Mouse (Mus musculus) CH12.LX (cell line): ENCODE results near the gene Ncoa4. TPM values are rescaled to one million over a fixed set of nuclear protein-coding genes. Genes with fewer than 3 reads are reported as not detected.

ENCODE experiments used
- DNase-seq: peaks from one replicate; pipeline ENCODE4 v3.0.0-alpha.2; 2013; ENCODE audit errors: extremely low read depth
- H3K27ac ChIP-seq: 2 replicates; pipeline ENCODE4 v1.5.1; 2012; ENCODE audit warnings: low read depth, mild to moderate bottlenecking, control low read depth, moderate library complexity; ENCODE audit not compliant: insufficient read depth
- H3K27me3 ChIP-seq: replicated peaks from 2 replicates; pipeline ENCODE3; 2012; ENCODE audit warnings: inconsistent platforms
- H3K36me3 ChIP-seq, 2 experiments: replicated peaks in 1 of 2; 2 replicates each; pipeline versions ENCODE3 to v1.6.1; 2012; ENCODE audit warnings: inconsistent platforms in 1 of 2, low read length in 1 of 2, mild to moderate bottlenecking in 1 of 2, mixed read lengths in 1 of 2, moderate library complexity in 1 of 2; ENCODE audit not compliant: control insufficient read depth in 1 of 2, insufficient read depth in 1 of 2
- H3K4me1 ChIP-seq, 2 experiments: 2 replicates each; pipeline ENCODE4 v1.6.1; 2012; ENCODE audit warnings: inconsistent platforms in 1 of 2, moderate library complexity in 1 of 2; ENCODE audit not compliant: insufficient read depth in 2 of 2, control insufficient read depth in 1 of 2
- H3K4me2 ChIP-seq: 2 replicates; pipeline ENCODE4 v1.6.1; 2012; ENCODE audit warnings: low read depth, mild to moderate bottlenecking, control low read depth; ENCODE audit not compliant: poor library complexity, insufficient read depth, severe bottlenecking
- H3K4me3 ChIP-seq, 3 experiments: fragments of 150-350 bp in 1 of 3; sonication (generic) in 1 of 3; replicated peaks in 1 of 3; 2 replicates each; pipeline versions ENCODE3 to v1.5.1; 2011 to 2012; ENCODE audit warnings: low read depth in 2 of 3, low read length in 2 of 3, mild to moderate bottlenecking in 2 of 3, moderate library complexity in 2 of 3, control low read depth in 1 of 3, improper control_type of control experiment in 1 of 3, inconsistent platforms in 1 of 3, mixed read lengths in 1 of 3; ENCODE audit not compliant: poor library complexity in 1 of 3
- H3K79me2 ChIP-seq: replicated peaks from 2 replicates; pipeline ENCODE4 v1.6.1; 2012; ENCODE audit warnings: mild to moderate bottlenecking, moderate library complexity; ENCODE audit not compliant: control insufficient read depth, poor library complexity, insufficient read depth, severe bottlenecking; ENCODE audit errors: extremely low read depth
- H3K9ac ChIP-seq: 2 replicates; pipeline ENCODE4 v1.6.1; 2012; ENCODE audit warnings: low read depth, mild to moderate bottlenecking, control low read depth, moderate library complexity; ENCODE audit not compliant: insufficient read depth
- H3K9me3 ChIP-seq: replicated peaks from 2 replicates; pipeline ENCODE3; 2012; ENCODE audit warnings: low read length, inconsistent platforms, mixed read lengths
- BHLHE40 ChIP-seq: IDR thresholded peaks from 2 replicates; pipeline ENCODE4 v1.6.1; 2011; ENCODE audit warnings: mild to moderate bottlenecking, low read depth, low read length, improper control_type of control experiment
- CTCF ChIP-seq, 2 experiments: IDR thresholded peaks in 1 of 2; conservative IDR thresholded peaks in 1 of 2; 2 replicates each; pipeline ENCODE4 v1.5.1; 2011 to 2012; ENCODE audit warnings: low read depth in 2 of 2, low read length in 2 of 2, improper control_type of control experiment in 1 of 2, inconsistent platforms in 1 of 2, mild to moderate bottlenecking in 1 of 2, moderate library complexity in 1 of 2
- ELF1 ChIP-seq: IDR thresholded peaks from 2 replicates; pipeline ENCODE4 v1.6.1; 2014; ENCODE audit warnings: low read depth, mild to moderate bottlenecking, inconsistent platforms, low read length, improper control_type of control experiment
- EP300 ChIP-seq: IDR thresholded peaks from 2 replicates; pipeline ENCODE4 v1.6.1; 2011; ENCODE audit warnings: low read length, improper control_type of control experiment
- GABPA ChIP-seq: IDR thresholded peaks from 2 replicates; pipeline ENCODE4 v1.6.1; 2012; ENCODE audit warnings: low read depth, low read length, improper control_type of control experiment, inconsistent platforms; ENCODE audit not compliant: insufficient replicate concordance
- IRF4 ChIP-seq: IDR thresholded peaks from 2 replicates; pipeline ENCODE4 v1.6.1; 2014; ENCODE audit warnings: low read depth, mild to moderate bottlenecking, inconsistent platforms, low read length, improper control_type of control experiment
- JUND ChIP-seq: conservative IDR thresholded peaks from 2 replicates; pipeline ENCODE4 v1.6.1; 2011; ENCODE audit warnings: low read depth, low read length, improper control_type of control experiment
- KAT2A ChIP-seq: IDR thresholded peaks from 2 replicates; pipeline ENCODE4 v1.6.1; 2012; ENCODE audit warnings: low read length, improper control_type of control experiment, inconsistent platforms; ENCODE audit not compliant: insufficient replicate concordance
- MAFK ChIP-seq: IDR thresholded peaks from 2 replicates; pipeline ENCODE4 v1.6.1; 2011; ENCODE audit warnings: low read length, improper control_type of control experiment; ENCODE audit not compliant: insufficient replicate concordance
- MAZ ChIP-seq: IDR thresholded peaks from 2 replicates; pipeline ENCODE4 v1.6.1; 2012; ENCODE audit warnings: low read depth, mild to moderate bottlenecking, inconsistent platforms, low read length, improper control_type of control experiment, moderate library complexity
- MXI1 ChIP-seq: IDR thresholded peaks from 2 replicates; pipeline ENCODE4 v1.6.1; 2011; ENCODE audit warnings: mild to moderate bottlenecking, low read depth, low read length, improper control_type of control experiment
- NELFE ChIP-seq: IDR thresholded peaks from 2 replicates; pipeline ENCODE4 v1.6.1; 2011; ENCODE audit warnings: low read depth, low read length, improper control_type of control experiment
- NRF1 ChIP-seq: IDR thresholded peaks from 2 replicates; pipeline ENCODE4 v1.6.1; 2014; ENCODE audit warnings: low read depth, mild to moderate bottlenecking, inconsistent platforms, low read length, improper control_type of control experiment, moderate library complexity
- POLR2A ChIP-seq: IDR thresholded peaks from 2 replicates; pipeline ENCODE4 v1.6.1; 2011; ENCODE audit warnings: low read depth, mild to moderate bottlenecking, improper control_type of control experiment, low read length
- TCF12 ChIP-seq: IDR thresholded peaks from 2 replicates; pipeline ENCODE4 v1.6.1; 2014; ENCODE audit warnings: low read depth, mild to moderate bottlenecking, inconsistent platforms, low read length, improper control_type of control experiment
- USF1 ChIP-seq: IDR thresholded peaks from 2 replicates; pipeline ENCODE4 v1.6.1; 2014; ENCODE audit warnings: low read depth, mild to moderate bottlenecking, inconsistent platforms, low read length, improper control_type of control experiment
- USF2 ChIP-seq: conservative IDR thresholded peaks from 2 replicates; pipeline ENCODE4 v1.6.1; 2011; ENCODE audit warnings: low read depth, low read length, improper control_type of control experiment
- ZKSCAN1 ChIP-seq: IDR thresholded peaks from 2 replicates; pipeline ENCODE4 v1.6.1; 2012; ENCODE audit warnings: low read depth, inconsistent platforms, low read length, improper control_type of control experiment, borderline replicate concordance
- ZMIZ1 ChIP-seq: IDR thresholded peaks from 2 replicates; pipeline ENCODE4 v1.6.1; 2012; ENCODE audit warnings: low read depth, mild to moderate bottlenecking, inconsistent platforms, low read length, improper control_type of control experiment
- dilution Hi-C: fragments of 300-500 bp; cut with MboI; formaldehyde crosslinking; loops from 2 replicates; pipeline ENCODE4 v1.14.3; 2020; ENCODE audit warnings: low sequenced_read_pairs; ENCODE audit not compliant: extremely low pct_unique_long_range_greater_than_20kb, extremely low pct_ligation_motif_present
- in situ Hi-C: fragments of 300-500 bp; cut with MboI; formaldehyde crosslinking; loops from 3 replicates; pipeline ENCODE4 v1.14.3; 2019; ENCODE audit warnings: low sequenced_read_pairs, low pct_ligation_motif_present, low pct_unique_long_range_greater_than_20kb, mixed read lengths
- polyA plus RNA-seq: library from polyadenylated mRNA; unstranded; fragments of >175 nt; gene quantifications from 2 replicates; pipeline ENCODE4 v1.2.1, GENCODE M21; 2012; ENCODE audit warnings: low read depth; ENCODE audit not compliant: insufficient read length
- total RNA-seq, 2 experiments: library from RNA; depleted of rRNA; stranded (reverse); fragments of 300-350 nt in 1 of 2; fragments of >200 nt in 1 of 2; gene quantifications; 2 replicates each; pipeline ENCODE4 v1.2.3; 2012 to 2014

Ncoa4 gene
- total and polyA plus RNA-seq, 3 experiments = 41.6 to 102 (median 63.9) TPM

DNA sequence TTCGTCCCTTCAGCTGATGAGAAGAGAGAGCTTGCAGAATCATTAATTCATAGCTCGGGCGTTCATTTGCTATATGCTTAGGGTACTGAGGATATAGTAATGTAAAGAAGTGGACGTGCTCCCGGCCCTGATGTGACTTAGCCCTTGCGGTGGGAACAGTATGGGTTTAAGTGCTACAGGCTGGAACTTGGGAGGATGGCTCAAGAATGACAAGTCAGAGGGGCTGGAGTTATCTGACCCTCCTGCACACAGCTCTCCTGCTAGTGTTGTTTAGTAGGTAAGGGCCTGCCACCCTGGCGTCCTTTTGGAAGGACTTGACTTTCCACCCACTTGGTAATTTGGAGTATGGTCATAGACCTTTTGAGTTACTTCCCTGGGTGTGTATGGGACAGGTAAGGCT lies 898 bp downstream of the Ncoa4 start:
- dilution Hi-C loops = no loop called here
- Histone ChIP-seq H3K79me2 (peaks cover 43% of the 10 kb centered on the region), H3K4me2 (peak overlapping the region; percentile 82), H3K27ac (no peak overlapping the region; the same call in 1 of the 2 replicates), H3K36me3 (peaks cover 0 to 17% of the 10 kb centered on the region in 2 experiments), H3K9me3 (peaks cover 7% of the 10 kb centered on the region), H3K9ac (peak overlapping the region; percentile 93), H3K4me1 (peaks cover 0 to 44% of the 10 kb centered on the region in 2 experiments; a peak in 2 of 4 replicates), H3K27me3 (no peaks in the 10 kb centered on the region), H3K4me3 (peak overlapping the region; percentile 80 to 98 (median 96))
- in situ Hi-C loops = no loop called here
- TF ChIP-seq KAT2A (no peak), USF2 (no peak), MXI1 (no peak), IRF4 (no peak), NELFE (no peak), BHLHE40 (no peak), POLR2A (no peak), ZMIZ1 (no peak), EP300 (no peak), MAFK (no peak), MAZ (no peak), ZKSCAN1 (no peak), TCF12 (no peak), GABPA (no peak)
- no peak for DNase-seq

DNA sequence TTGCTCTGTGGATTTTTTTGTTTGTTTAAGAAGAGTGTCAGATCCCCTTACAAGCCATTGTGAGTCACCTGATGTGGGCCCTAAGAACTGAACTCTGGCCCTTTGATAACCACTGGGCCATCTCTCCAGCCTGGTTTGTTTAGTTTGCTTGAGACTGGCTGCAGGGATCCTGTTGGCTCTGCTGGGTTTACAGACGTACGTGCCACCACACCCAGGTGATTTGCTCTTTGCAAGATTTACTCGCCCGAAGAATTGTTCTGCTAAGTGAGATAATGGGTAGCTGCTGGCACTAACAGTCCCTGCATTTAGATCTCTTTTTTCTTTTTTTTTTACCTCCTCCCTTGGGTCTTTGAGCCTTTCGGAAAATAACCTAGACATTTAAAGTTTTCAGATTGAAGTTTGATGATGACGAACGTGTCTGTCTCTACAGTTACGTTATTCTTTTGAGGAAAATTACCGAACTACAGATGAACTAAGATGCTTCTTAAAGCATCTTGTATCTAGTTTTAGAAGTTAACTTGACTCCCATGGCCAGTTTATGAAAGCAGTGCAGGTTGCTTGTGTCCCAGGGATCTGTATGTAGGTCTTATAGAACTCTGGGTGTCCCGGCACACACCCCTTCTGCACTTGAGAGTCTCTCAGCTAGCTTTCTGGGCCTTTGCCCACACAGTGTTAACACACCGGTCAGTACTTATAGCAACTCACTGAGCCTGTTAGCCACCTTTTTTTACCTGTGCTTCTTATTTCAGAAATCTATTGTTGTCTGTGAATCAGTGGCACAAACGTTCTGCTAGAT lies 1.6 kb downstream of the Ncoa4 start:
- no peak for TF ChIP-seq CTCF (conservative IDR thresholded peaks at IDR 0.05 in 1 of 2, IDR thresholded peaks at IDR 0.05 in 1 of 2; ENCODE audit: low read depth in 2 of 2, low read length in 2 of 2)
- no peak for TF ChIP-seq POLR2A
- no peak for TF ChIP-seq ELF1
- no peak for TF ChIP-seq JUND
- no peak for TF ChIP-seq USF1
- no peak for TF ChIP-seq NRF1
- no peaks in the 10 kb centered on the region for H3K27me3 ChIP-seq
- H3K4me3 ChIP-seq = peak overlapping the region in 2 of 3 experiments; percentile 23 to 80
- H3K27ac ChIP-seq = no peak overlapping the region
- no peak for DNase-seq
- peaks cover 7% of the 10 kb centered on the region for H3K9me3 ChIP-seq
- H3K9ac ChIP-seq = peak overlapping the region; percentile 93
- H3K4me2 ChIP-seq = peak overlapping the region; percentile 82
- peaks cover 47% of the 10 kb centered on the region for H3K79me2 ChIP-seq
- in situ Hi-C loops = no loop called here
- dilution Hi-C loops = no loop called here
- H3K36me3 ChIP-seq = peaks cover 0 to 17% of the 10 kb centered on the region in 2 experiments
- H3K4me1 ChIP-seq = peaks cover 0 to 44% of the 10 kb centered on the region in 2 experiments; a peak in 2 of 4 replicates
